Mouse (Mus musculus) thymus, adult 2 months (tissue): ENCODE data around the gene Nuak2. TPM values are rescaled to one million over a fixed set of nuclear protein-coding genes. Genes with fewer than 3 reads are reported as not detected.

Experiments used
- DNase-seq: peaks from one replicate; pipeline ENCODE4 v3.0.0; 2021
- H3K27ac ChIP-seq: fragments of 200-500 bp; 2 replicates; pipeline ENCODE4 v1.5.1; 2012; ENCODE audit warnings: low read length, control low read depth; ENCODE audit not compliant: control insufficient read depth, insufficient read depth
- H3K27me3 ChIP-seq: fragments of 200-500 bp; 2 replicates; pipeline ENCODE4 v1.6.1; 2012; ENCODE audit warnings: mild to moderate bottlenecking, low read length, moderate library complexity, mixed read lengths; ENCODE audit not compliant: control insufficient read depth, insufficient read depth
- H3K36me3 ChIP-seq: fragments of 200-500 bp; 2 replicates; pipeline ENCODE4 v1.6.1; 2012; ENCODE audit warnings: mild to moderate bottlenecking, low read length, moderate library complexity; ENCODE audit not compliant: control insufficient read depth, insufficient read depth
- H3K4me1 ChIP-seq: fragments of 200-500 bp; replicated peaks from 2 replicates; pipeline ENCODE4 v1.6.1; 2012; ENCODE audit warnings: low read length; ENCODE audit not compliant: control insufficient read depth, insufficient read depth
- H3K4me3 ChIP-seq: fragments of 200-500 bp; 2 replicates; pipeline ENCODE4 v1.5.1; 2012; ENCODE audit warnings: mild to moderate bottlenecking, low read length, control low read depth, moderate library complexity; ENCODE audit not compliant: control insufficient read depth, insufficient read depth
- CTCF ChIP-seq: fragments of 200-500 bp; IDR thresholded peaks from 2 replicates; pipeline ENCODE4 v1.5.1; 2012; ENCODE audit warnings: mild to moderate bottlenecking, control low read depth, low read length, moderate library complexity, borderline replicate concordance; ENCODE audit not compliant: control insufficient read depth, poor library complexity, insufficient read depth; ENCODE audit errors: extremely low read depth
- POLR2A ChIP-seq: fragments of 200-500 bp; IDR thresholded peaks from 2 replicates; pipeline ENCODE4 v1.6.1; 2012; ENCODE audit warnings: mild to moderate bottlenecking, low read length, control low read depth, moderate library complexity; ENCODE audit not compliant: control insufficient read depth, poor library complexity, insufficient read depth; ENCODE audit errors: extremely low read depth
- WGBS: fragments of 180-500 bp; shearing (Covaris S2); methylation state at CpG from one replicate; pipeline ENCODE4 v1.1.7; 2018; 5-methylcytosine and 5-hydroxymethylcytosine counted together
- polyA plus RNA-seq: library from polyadenylated mRNA; depleted of rRNA; stranded (reverse); fragments of >200 nt; gene quantifications from 2 replicates; pipeline ENCODE4 v1.2.3, GENCODE M21; 2012

The Nuak2 gene
- polyA plus RNA-seq, 1 experiment, result 5.6 TPM

- H3K27me3 ChIP-seq, result no peaks in the 10 kb centered on the region
- DNase-seq, result no peak
- H3K27ac ChIP-seq, result no peak overlapping the region
- 0 out of 2 replicates have a peak, but pooled peaks cover 6% of the 10 kb centered on the region for H3K4me1 ChIP-seq
- H3K36me3 ChIP-seq, result no peaks in the 10 kb centered on the region
- TF ChIP-seq POLR2A, result no peak
- TF ChIP-seq CTCF, result no peak
- no peak overlapping the region for H3K4me3 ChIP-seq
- 43% methylated on average over 5 of the region's 5 CpGs for WGBS
These were observed 58.4 kb downstream of the Nuak2 start for GRCm38 (mm10) chr1:132374140-132374872.

- no peaks in the 10 kb centered on the region for H3K36me3 ChIP-seq
- 53% methylated on average over 3 of the region's 3 CpGs for WGBS
- H3K27ac ChIP-seq, result no peak overlapping the region
- H3K4me1 ChIP-seq, result 0 out of 2 replicates have a peak, but pooled peaks cover 6% of the 10 kb centered on the region
- H3K4me3 ChIP-seq, result no peak overlapping the region
- no peak for TF ChIP-seq CTCF
- H3K27me3 ChIP-seq, result no peaks in the 10 kb centered on the region
- DNase-seq, result no peak
These were observed 58.9 kb downstream of the Nuak2 start for GRCm38 (mm10) chr1:132374873-132375244.

- no peaks in the 10 kb centered on the region for H3K36me3 ChIP-seq
- 0 out of 2 replicates have a peak, but pooled peaks cover 6% of the 10 kb centered on the region for H3K4me1 ChIP-seq
- no peaks in the 10 kb centered on the region for H3K27me3 ChIP-seq
- no peak overlapping the region for H3K4me3 ChIP-seq
- WGBS, result 79% methylated on average over 4 of the region's 4 CpGs
- DNase-seq, result no peak
- H3K27ac ChIP-seq, result no peak overlapping the region
- TF ChIP-seq CTCF, result no peak
- TF ChIP-seq POLR2A, result no peak
These were observed 59.3 kb downstream of the Nuak2 start for GRCm38 (mm10) chr1:132375256-132375655.

GRCm38 (mm10) chr1:132376211-132377054, 60.5 kb downstream of the Nuak2 start:
- 93% methylated on average over 8 of the region's 8 CpGs for WGBS
- TF ChIP-seq POLR2A, result no peak
- no peak for TF ChIP-seq CTCF
- H3K4me1 ChIP-seq, result 0 out of 2 replicates have a peak, but pooled peaks cover 6% of the 10 kb centered on the region
- H3K27me3 ChIP-seq, result no peaks in the 10 kb centered on the region
- no peak overlapping the region for H3K27ac ChIP-seq
- H3K4me3 ChIP-seq, result no peak overlapping the region
- no peaks in the 10 kb centered on the region for H3K36me3 ChIP-seq
- DNase-seq, result no peak

GRCm38 (mm10) chr1:132377055-132377365, 61.1 kb downstream of the Nuak2 start:
- Histone ChIP-seq H3K4me1 (0 out of 2 replicates have a peak, but pooled peaks cover 8% of the 10 kb centered on the region), H3K27ac (no peak overlapping the region), H3K36me3 (no peaks in the 10 kb centered on the region), H3K27me3 (no peaks in the 10 kb centered on the region), H3K4me3 (no peak overlapping the region)
- WGBS, result 87% methylated on average over 7 of the region's 7 CpGs
- DNase-seq, result no peak
- TF ChIP-seq POLR2A (no peak), CTCF (no peak)

- H3K27me3 ChIP-seq, result no peaks in the 10 kb centered on the region
- H3K27ac ChIP-seq, result no peak overlapping the region
- TF ChIP-seq POLR2A (no peak), CTCF (no peak)
- peaks cover 12% of the 10 kb centered on the region; the same call in 1 of the 2 replicates for H3K4me1 ChIP-seq
- 61% methylated on average over 3 of the region's 3 CpGs for WGBS
- no peak overlapping the region for H3K4me3 ChIP-seq
- H3K36me3 ChIP-seq, result no peaks in the 10 kb centered on the region
- no peak for DNase-seq
These were observed 61.9 kb downstream of the Nuak2 start for GRCm38 (mm10) chr1:132377811-132378210.

GRCm38 (mm10) chr1:132380550-132381100, 64.7 kb downstream of the Nuak2 start:
- Histone ChIP-seq H3K4me1 (peaks cover 10% of the 10 kb centered on the region; the same call in 1 of the 2 replicates), H3K27me3 (no peaks in the 10 kb centered on the region), H3K36me3 (no peaks in the 10 kb centered on the region), H3K27ac (no peak overlapping the region), H3K4me3 (no peak overlapping the region)
- no peak for DNase-seq
- WGBS, result 93% methylated on average over 27 of the region's 27 CpGs
- TF ChIP-seq POLR2A, result no peak
